Mouse (Mus musculus) CH12.LX (cell line): ENCODE data around the gene Th. TPM values are rescaled to one million over a fixed set of nuclear protein-coding genes. Genes with fewer than 3 reads are reported as not detected.

Experiments
- DNase-seq: peaks from one replicate; pipeline ENCODE4 v3.0.0-alpha.2; 2013; ENCODE audit errors: extremely low read depth
- H3K27ac ChIP-seq: 2 replicates; pipeline ENCODE4 v1.5.1; 2012; ENCODE audit warnings: low read depth, mild to moderate bottlenecking, control low read depth, moderate library complexity; ENCODE audit not compliant: insufficient read depth
- H3K27me3 ChIP-seq: replicated peaks from 2 replicates; pipeline ENCODE3; 2012; ENCODE audit warnings: inconsistent platforms
- H3K36me3 ChIP-seq, 2 experiments: replicated peaks in 1 of 2; 2 replicates each; pipeline versions ENCODE3 to v1.6.1; 2012; ENCODE audit warnings: inconsistent platforms in 1 of 2, low read length in 1 of 2, mild to moderate bottlenecking in 1 of 2, mixed read lengths in 1 of 2, moderate library complexity in 1 of 2; ENCODE audit not compliant: control insufficient read depth in 1 of 2, insufficient read depth in 1 of 2
- H3K4me1 ChIP-seq, 2 experiments: 2 replicates each; pipeline ENCODE4 v1.6.1; 2012; ENCODE audit warnings: inconsistent platforms in 1 of 2, moderate library complexity in 1 of 2; ENCODE audit not compliant: insufficient read depth in 2 of 2, control insufficient read depth in 1 of 2
- H3K4me2 ChIP-seq: 2 replicates; pipeline ENCODE4 v1.6.1; 2012; ENCODE audit warnings: low read depth, mild to moderate bottlenecking, control low read depth; ENCODE audit not compliant: poor library complexity, insufficient read depth, severe bottlenecking
- H3K4me3 ChIP-seq, 3 experiments: fragments of 150-350 bp in 1 of 3; sonication (generic) in 1 of 3; replicated peaks in 1 of 3; 2 replicates each; pipeline versions ENCODE3 to v1.5.1; 2011 to 2012; ENCODE audit warnings: low read depth in 2 of 3, low read length in 2 of 3, mild to moderate bottlenecking in 2 of 3, moderate library complexity in 2 of 3, control low read depth in 1 of 3, improper control_type of control experiment in 1 of 3, inconsistent platforms in 1 of 3, mixed read lengths in 1 of 3; ENCODE audit not compliant: poor library complexity in 1 of 3
- H3K79me2 ChIP-seq: replicated peaks from 2 replicates; pipeline ENCODE4 v1.6.1; 2012; ENCODE audit warnings: mild to moderate bottlenecking, moderate library complexity; ENCODE audit not compliant: control insufficient read depth, poor library complexity, insufficient read depth, severe bottlenecking; ENCODE audit errors: extremely low read depth
- H3K9ac ChIP-seq: 2 replicates; pipeline ENCODE4 v1.6.1; 2012; ENCODE audit warnings: low read depth, mild to moderate bottlenecking, control low read depth, moderate library complexity; ENCODE audit not compliant: insufficient read depth
- H3K9me3 ChIP-seq: replicated peaks from 2 replicates; pipeline ENCODE3; 2012; ENCODE audit warnings: low read length, inconsistent platforms, mixed read lengths
- BHLHE40 ChIP-seq: IDR thresholded peaks from 2 replicates; pipeline ENCODE4 v1.6.1; 2011; ENCODE audit warnings: mild to moderate bottlenecking, low read depth, low read length, improper control_type of control experiment
- CTCF ChIP-seq, 2 experiments: IDR thresholded peaks in 1 of 2; conservative IDR thresholded peaks in 1 of 2; 2 replicates each; pipeline ENCODE4 v1.5.1; 2011 to 2012; ENCODE audit warnings: low read depth in 2 of 2, low read length in 2 of 2, improper control_type of control experiment in 1 of 2, inconsistent platforms in 1 of 2, mild to moderate bottlenecking in 1 of 2, moderate library complexity in 1 of 2
- E2F4 ChIP-seq: IDR thresholded peaks from 2 replicates; pipeline ENCODE4 v1.6.1; 2011; ENCODE audit warnings: low read depth, low read length, improper control_type of control experiment; ENCODE audit not compliant: insufficient replicate concordance
- ELF1 ChIP-seq: IDR thresholded peaks from 2 replicates; pipeline ENCODE4 v1.6.1; 2014; ENCODE audit warnings: low read depth, mild to moderate bottlenecking, inconsistent platforms, low read length, improper control_type of control experiment
- EP300 ChIP-seq: IDR thresholded peaks from 2 replicates; pipeline ENCODE4 v1.6.1; 2011; ENCODE audit warnings: low read length, improper control_type of control experiment
- ETS1 ChIP-seq: conservative IDR thresholded peaks from 2 replicates; pipeline ENCODE4 v1.6.1; 2012; ENCODE audit warnings: low read depth, mild to moderate bottlenecking, inconsistent platforms, low read length, improper control_type of control experiment, moderate library complexity
- JUN ChIP-seq: IDR thresholded peaks from 2 replicates; pipeline ENCODE4 v1.6.1; 2011; ENCODE audit warnings: low read depth, mild to moderate bottlenecking, low read length, improper control_type of control experiment, moderate library complexity; ENCODE audit not compliant: insufficient read depth
- KAT2A ChIP-seq: IDR thresholded peaks from 2 replicates; pipeline ENCODE4 v1.6.1; 2012; ENCODE audit warnings: low read length, improper control_type of control experiment, inconsistent platforms; ENCODE audit not compliant: insufficient replicate concordance
- MAZ ChIP-seq: IDR thresholded peaks from 2 replicates; pipeline ENCODE4 v1.6.1; 2012; ENCODE audit warnings: low read depth, mild to moderate bottlenecking, inconsistent platforms, low read length, improper control_type of control experiment, moderate library complexity
- MYC ChIP-seq: IDR thresholded peaks from 2 replicates; pipeline ENCODE4 v1.6.1; 2011; ENCODE audit warnings: low read depth, mild to moderate bottlenecking, improper control_type of control experiment, low read length
- PAX5 ChIP-seq: IDR thresholded peaks from 2 replicates; pipeline ENCODE4 v1.6.1; 2012; ENCODE audit warnings: low read length, inconsistent platforms, mixed read lengths
- POLR2A ChIP-seq: IDR thresholded peaks from 2 replicates; pipeline ENCODE4 v1.6.1; 2011; ENCODE audit warnings: low read depth, mild to moderate bottlenecking, improper control_type of control experiment, low read length
- RAD21 ChIP-seq: IDR thresholded peaks from 2 replicates; pipeline ENCODE4 v1.6.1; 2011; ENCODE audit warnings: low read depth, mild to moderate bottlenecking, low read length, improper control_type of control experiment, moderate library complexity
- SMC3 ChIP-seq: IDR thresholded peaks from 2 replicates; pipeline ENCODE4 v1.6.1; 2011; ENCODE audit warnings: low read depth, low read length, improper control_type of control experiment
- TCF12 ChIP-seq: IDR thresholded peaks from 2 replicates; pipeline ENCODE4 v1.6.1; 2014; ENCODE audit warnings: low read depth, mild to moderate bottlenecking, inconsistent platforms, low read length, improper control_type of control experiment
- UBTF ChIP-seq: IDR thresholded peaks from 2 replicates; pipeline ENCODE4 v1.6.1; 2012; ENCODE audit warnings: low read depth, mild to moderate bottlenecking, inconsistent platforms, low read length, improper control_type of control experiment, moderate library complexity
- USF2 ChIP-seq: conservative IDR thresholded peaks from 2 replicates; pipeline ENCODE4 v1.6.1; 2011; ENCODE audit warnings: low read depth, low read length, improper control_type of control experiment
- ZC3H11A ChIP-seq: IDR thresholded peaks from 2 replicates; pipeline ENCODE4 v1.6.1; 2012; ENCODE audit warnings: low read depth, mild to moderate bottlenecking, inconsistent platforms, low read length, improper control_type of control experiment
- ZKSCAN1 ChIP-seq: IDR thresholded peaks from 2 replicates; pipeline ENCODE4 v1.6.1; 2012; ENCODE audit warnings: low read depth, inconsistent platforms, low read length, improper control_type of control experiment, borderline replicate concordance
- ZMIZ1 ChIP-seq: IDR thresholded peaks from 2 replicates; pipeline ENCODE4 v1.6.1; 2012; ENCODE audit warnings: low read depth, mild to moderate bottlenecking, inconsistent platforms, low read length, improper control_type of control experiment
- ZNF384 ChIP-seq: IDR thresholded peaks from 2 replicates; pipeline ENCODE4 v1.6.1; 2012; ENCODE audit warnings: low read depth, low read length, improper control_type of control experiment, inconsistent platforms
- dilution Hi-C: fragments of 300-500 bp; cut with MboI; formaldehyde crosslinking; loops from 2 replicates; pipeline ENCODE4 v1.14.3; 2020; ENCODE audit warnings: low sequenced_read_pairs; ENCODE audit not compliant: extremely low pct_unique_long_range_greater_than_20kb, extremely low pct_ligation_motif_present
- in situ Hi-C: fragments of 300-500 bp; cut with MboI; formaldehyde crosslinking; loops from 3 replicates; pipeline ENCODE4 v1.14.3; 2019; ENCODE audit warnings: low sequenced_read_pairs, low pct_ligation_motif_present, low pct_unique_long_range_greater_than_20kb, mixed read lengths
- polyA plus RNA-seq: library from polyadenylated mRNA; unstranded; fragments of >175 nt; gene quantifications from 2 replicates; pipeline ENCODE4 v1.2.1, GENCODE M21; 2012; ENCODE audit warnings: low read depth; ENCODE audit not compliant: insufficient read length
- total RNA-seq, 2 experiments: library from RNA; depleted of rRNA; stranded (reverse); fragments of 300-350 nt in 1 of 2; fragments of >200 nt in 1 of 2; gene quantifications; 2 replicates each; pipeline ENCODE4 v1.2.3; 2012 to 2014

Gene Th
- total and polyA plus RNA-seq, 3 experiments, result not detected

DNA sequence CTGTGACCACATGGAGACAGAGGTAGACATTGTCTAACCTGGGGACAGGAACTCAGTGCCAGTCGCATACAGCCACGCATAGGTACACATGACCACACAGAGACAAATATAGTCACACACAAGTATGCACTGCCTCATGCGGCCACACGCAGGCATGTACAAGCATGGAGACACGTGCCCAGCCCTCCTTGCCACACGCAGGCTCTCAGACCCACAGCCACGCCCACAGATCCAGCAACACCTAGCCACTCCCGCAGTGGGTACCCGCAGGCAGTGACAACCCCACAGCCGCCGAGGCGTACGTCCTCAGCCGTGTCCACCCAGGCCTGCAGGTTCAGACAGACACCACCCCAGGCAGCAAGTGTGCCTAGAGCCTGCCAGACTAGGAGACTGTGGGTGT, 4.8 kb upstream of the Th start:
- Histone ChIP-seq H3K36me3 (no peaks in the 10 kb centered on the region), H3K79me2 (no peaks in the 10 kb centered on the region), H3K9ac (no peak overlapping the region), H3K9me3 (no peaks in the 10 kb centered on the region), H3K4me1 (peaks cover 0 to 4% of the 10 kb centered on the region in 2 experiments; a peak in 1 of 4 replicates), H3K27ac (no peak overlapping the region), H3K4me3 (no peak overlapping the region), H3K27me3 (peaks cover 89% of the 10 kb centered on the region), H3K4me2 (no peak overlapping the region)
- dilution Hi-C loops (no loop called here), in situ Hi-C loops (no loop called here)
- no peak for DNase-seq
- no peak for TF ChIP-seq UBTF
- peak; percentile 45 for TF ChIP-seq BHLHE40

- dilution Hi-C loops, result no loop called here
- Histone ChIP-seq H3K4me1 (peaks cover 0 to 4% of the 10 kb centered on the region in 2 experiments; a peak in 1 of 4 replicates), H3K79me2 (no peaks in the 10 kb centered on the region), H3K4me3 (no peak overlapping the region), H3K9ac (no peak overlapping the region), H3K27me3 (peaks cover 94% of the 10 kb centered on the region), H3K4me2 (no peak overlapping the region), H3K36me3 (no peaks in the 10 kb centered on the region), H3K9me3 (no peaks in the 10 kb centered on the region), H3K27ac (no peak overlapping the region)
- in situ Hi-C loops, result no loop called here
- no peak for DNase-seq
- TF ChIP-seq MYC (no peak), ELF1 (no peak), KAT2A (no peak), ZC3H11A (no peak), JUN (no peak), TCF12 (no peak), ZKSCAN1 (no peak), SMC3 (no peak), MAZ (no peak), CTCF (conservative IDR thresholded peaks at IDR 0.05 in 1 of 2, IDR thresholded peaks at IDR 0.05 in 1 of 2; ENCODE audit: low read depth in 2 of 2, low read length in 2 of 2) (no peak), ZMIZ1 (no peak), E2F4 (no peak), USF2 (no peak), ETS1 (no peak), UBTF (no peak), PAX5 (no peak), ZNF384 (no peak), EP300 (no peak), POLR2A (no peak), RAD21 (no peak)
Observed at GRCm38 (mm10) chr7:142932469-142932868, 1.5 kb upstream of the Th start.
